Mouse (Mus musculus) thymus, adult 2 months (tissue): ENCODE results near the gene Ano9.

Experiments used
- CTCF ChIP-seq: fragments of 200-500 bp; IDR thresholded peaks from 2 replicates; pipeline ENCODE4 v1.5.1; 2012; ENCODE audit warnings: mild to moderate bottlenecking, control low read depth, low read length, moderate library complexity, borderline replicate concordance; ENCODE audit not compliant: control insufficient read depth, poor library complexity, insufficient read depth; ENCODE audit errors: extremely low read depth
- POLR2A ChIP-seq: fragments of 200-500 bp; IDR thresholded peaks from 2 replicates; pipeline ENCODE4 v1.6.1; 2012; ENCODE audit warnings: mild to moderate bottlenecking, low read length, control low read depth, moderate library complexity; ENCODE audit not compliant: control insufficient read depth, poor library complexity, insufficient read depth; ENCODE audit errors: extremely low read depth

DNA sequence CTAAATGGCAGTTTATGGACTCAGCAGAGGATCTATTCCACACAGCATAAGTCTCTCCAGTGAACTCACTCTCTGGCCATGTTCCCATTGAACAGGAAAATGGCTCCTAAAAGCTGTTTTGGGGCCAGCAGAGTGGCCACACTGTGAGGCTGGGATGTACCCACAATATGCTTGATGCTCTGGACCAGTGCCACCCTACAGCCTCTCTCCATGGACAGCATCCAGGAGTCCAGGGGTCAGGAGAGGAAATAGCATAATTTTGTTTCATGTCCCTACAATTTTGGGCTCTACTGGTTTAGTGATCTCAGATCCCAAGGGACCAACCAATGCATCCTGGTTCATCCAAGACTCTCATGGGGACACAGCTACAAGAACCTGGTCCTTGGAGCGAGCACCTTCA is 60.1 kb downstream of the Ano9 start:
- TF ChIP-seq CTCF (no peak), POLR2A (no peak)
